Mouse (Mus musculus): Measurements from ENCODE around the gene Fam172a.
"Not testable (repeated sequence)": the region's sequence is repeated elsewhere in the genome, so short reads cannot be mapped to it uniquely, and the experiment has no call there.

The Fam172a gene

DNA sequence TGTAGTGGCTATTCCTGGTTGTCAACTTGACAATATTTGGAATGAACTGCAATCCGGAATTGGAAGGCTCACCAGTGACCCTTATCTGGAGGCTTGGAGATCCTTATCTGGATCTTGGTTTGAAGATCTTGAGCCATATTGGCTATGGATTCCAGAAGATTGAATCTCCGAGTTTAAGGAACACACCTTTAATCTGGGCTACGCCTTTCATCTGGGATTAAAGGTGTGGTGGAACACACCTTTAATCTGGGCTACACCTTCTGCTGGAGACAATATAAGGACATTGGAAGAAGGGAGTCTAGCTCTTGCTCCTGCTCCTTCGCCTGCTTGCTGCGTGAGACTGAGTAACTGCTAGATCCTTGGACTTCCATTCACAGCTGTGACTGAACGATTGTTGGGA is at the start of gene Fam172a:
TSS of gene Fam172a (plus strand) at position 301 of the 400 bp plus-strand sequence.
- DNase-seq (ENCODE audit: low spot score): not testable (repeated sequence)

GRCm38 (mm10) chr13:77688651-77689050 is 13.2 kb upstream of the Fam172a start:
- no peak for DNase-seq (ENCODE audit: low spot score)

DNA sequence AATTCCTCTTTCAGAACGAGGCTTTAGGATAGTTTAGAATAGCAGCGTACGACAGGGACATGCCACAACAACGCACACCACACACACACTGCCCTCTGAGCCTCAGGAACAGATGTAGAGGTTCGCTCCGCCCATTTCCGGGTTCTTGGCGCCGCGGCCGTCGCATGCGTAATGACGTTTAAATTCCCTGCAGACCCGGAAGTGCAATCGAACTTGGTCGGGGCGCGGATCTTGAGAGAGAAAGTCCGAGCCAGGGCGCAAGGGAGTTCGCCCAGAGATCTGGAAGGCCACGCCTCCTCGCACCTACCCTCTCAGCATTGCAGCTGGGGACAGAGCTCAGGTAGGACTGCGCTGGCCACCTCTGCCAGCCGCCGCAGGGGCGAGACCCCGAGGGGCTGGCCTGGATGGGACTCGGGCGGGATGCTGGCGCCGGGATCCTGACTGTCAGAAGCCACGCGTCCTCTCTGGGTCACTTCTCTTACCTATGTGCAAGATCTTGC is 6.7 kb downstream of the Fam172a start:
- peak; percentile 71 for DNase-seq (ENCODE audit: low spot score)

- DNase-seq (ENCODE audit: low spot score): no peak
Measured at GRCm38 (mm10) chr13:77717499-77717898, 15.7 kb downstream of the Fam172a start.

DNA sequence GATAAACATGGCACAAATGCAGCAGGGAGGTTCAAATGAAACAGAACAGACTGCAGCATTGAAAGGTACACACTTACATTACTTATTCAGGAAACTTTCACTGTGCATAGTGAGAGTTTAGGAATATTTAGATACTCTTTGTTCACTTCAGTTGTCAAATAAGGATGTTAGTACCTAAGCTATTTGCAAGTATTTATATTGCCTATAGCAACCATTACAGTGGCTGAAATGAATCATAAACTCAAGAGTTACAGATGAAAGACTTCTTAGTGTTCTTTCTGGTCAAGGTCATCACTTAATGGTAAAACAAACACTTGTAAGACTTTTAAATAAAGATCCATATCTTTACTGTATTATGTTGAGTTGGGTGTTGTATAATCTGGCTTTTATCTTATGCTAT is 41.0 kb downstream of the Fam172a start:
- no peak for DNase-seq (ENCODE audit: low spot score)

GRCm38 (mm10) chr13:77777606-77778005 is 75.8 kb downstream of the Fam172a start:
- DNase-seq (ENCODE audit: low spot score): no peak

- not testable (repeated sequence) for DNase-seq (ENCODE audit: low spot score)
Measured at GRCm38 (mm10) chr13:77807341-77807740, 105.5 kb downstream of the Fam172a start.

DNA sequence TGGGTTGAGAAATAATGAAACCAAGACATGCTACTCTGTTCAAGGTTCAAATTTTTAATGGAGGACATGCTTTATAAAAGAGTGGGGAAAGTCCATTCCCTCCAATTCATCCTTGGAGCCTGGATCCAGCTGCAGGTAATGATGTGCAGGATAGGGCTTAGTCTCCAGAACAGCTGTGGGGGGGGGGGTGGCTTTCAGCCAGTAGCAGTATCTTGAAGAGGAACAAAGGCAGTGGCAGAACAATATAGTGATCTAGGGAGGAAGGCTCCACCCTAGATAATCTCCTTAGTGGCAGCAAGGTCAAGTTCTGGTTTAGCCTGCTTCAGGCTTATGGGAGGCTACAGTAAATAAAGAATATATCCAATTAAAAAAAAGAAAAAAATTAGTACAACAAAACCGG is 108.6 kb downstream of the Fam172a start:
- DNase-seq (ENCODE audit: low spot score): no peak

DNA sequence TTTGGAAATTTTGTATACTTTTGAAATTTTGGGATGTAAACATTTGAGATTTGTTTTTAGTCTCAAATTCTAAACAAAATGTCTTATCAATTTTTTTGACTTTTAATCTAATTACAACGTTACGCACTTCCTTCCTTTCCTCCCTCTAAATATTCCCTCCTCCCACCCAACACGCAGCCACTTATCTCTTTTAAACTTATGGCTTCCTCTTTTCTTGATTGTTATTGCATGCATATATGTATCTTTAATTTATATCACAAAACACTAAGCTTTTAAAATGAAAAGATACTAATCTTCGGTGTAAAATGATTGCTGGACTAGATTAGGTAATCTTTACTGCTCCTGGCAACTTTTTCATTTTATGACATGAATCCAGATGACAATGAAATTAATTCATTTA is 124.3 kb downstream of the Fam172a start:
- no peak for DNase-seq (ENCODE audit: low spot score)

GRCm38 (mm10) chr13:77843017-77843654 is 141.3 kb downstream of the Fam172a start:
- no peak for DNase-seq (ENCODE audit: low spot score)

GRCm38 (mm10) chr13:77848868-77849267 is 147.0 kb downstream of the Fam172a start:
- no peak for DNase-seq (ENCODE audit: low spot score)

- no peak for DNase-seq (ENCODE audit: low spot score)
Measured at GRCm38 (mm10) chr13:77864804-77865203, 163.0 kb downstream of the Fam172a start.

DNA sequence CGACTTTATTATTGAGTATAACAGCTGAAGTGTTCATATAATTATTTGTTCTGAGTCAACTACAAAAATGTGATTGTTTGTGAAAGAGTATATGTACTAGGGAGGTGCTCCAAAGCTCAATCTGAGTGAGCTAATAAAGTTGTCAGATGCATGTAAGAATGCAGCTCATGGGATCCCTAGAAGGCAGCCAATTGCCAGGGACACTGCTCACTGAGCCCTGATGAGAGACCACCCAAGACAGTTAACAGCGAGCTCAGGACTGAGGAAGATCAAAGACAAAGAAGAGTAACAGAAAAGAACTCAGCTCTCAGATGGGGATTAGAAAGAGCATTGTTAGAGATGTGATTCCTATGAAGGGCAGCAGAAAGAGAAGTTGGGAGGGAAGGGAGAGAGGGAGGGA is 166.5 kb downstream of the Fam172a start:
- DNase-seq (ENCODE audit: low spot score): no peak

DNA sequence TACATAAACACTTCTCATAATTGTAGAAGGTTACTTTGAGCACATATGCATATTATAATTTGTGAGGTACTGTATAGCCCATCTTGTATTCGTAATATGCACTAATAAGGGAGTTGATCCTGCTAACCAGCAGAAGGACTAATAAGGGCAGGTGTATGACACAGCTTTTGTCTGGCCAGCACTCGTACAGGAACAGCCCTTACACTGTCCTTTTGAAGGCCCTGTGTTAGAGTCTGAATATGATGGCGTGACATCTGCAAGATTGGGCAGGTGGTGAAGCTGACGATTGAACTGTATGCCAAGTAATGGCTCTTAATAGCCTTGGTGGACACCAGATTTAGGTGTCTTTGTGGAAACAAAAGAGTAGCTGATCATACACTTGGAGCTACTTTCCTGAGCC is 176.3 kb downstream of the Fam172a start:
- no peak for DNase-seq (ENCODE audit: low spot score)

DNA sequence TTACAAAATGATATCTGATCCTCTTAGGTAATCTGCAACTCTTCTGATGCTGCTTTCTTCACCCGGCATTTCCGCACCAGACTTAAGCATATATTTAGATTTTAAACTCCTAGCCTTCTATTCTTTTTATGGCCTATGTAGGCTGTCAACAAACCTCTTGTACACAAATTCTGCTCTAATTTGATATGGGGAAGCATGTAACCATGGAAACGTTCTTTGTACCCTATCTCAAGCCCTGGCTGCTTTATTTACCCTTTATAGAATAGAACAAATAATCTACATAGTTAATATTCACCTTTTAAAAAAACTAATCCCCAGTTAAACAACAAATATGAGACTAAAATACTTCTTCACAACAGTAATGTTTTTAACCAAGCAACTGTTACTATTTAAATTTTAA is 176.7 kb downstream of the Fam172a start:
- no peak for DNase-seq (ENCODE audit: low spot score)

- DNase-seq (ENCODE audit: low spot score): no peak
Measured at GRCm38 (mm10) chr13:77897619-77898018, 195.8 kb downstream of the Fam172a start.

DNA sequence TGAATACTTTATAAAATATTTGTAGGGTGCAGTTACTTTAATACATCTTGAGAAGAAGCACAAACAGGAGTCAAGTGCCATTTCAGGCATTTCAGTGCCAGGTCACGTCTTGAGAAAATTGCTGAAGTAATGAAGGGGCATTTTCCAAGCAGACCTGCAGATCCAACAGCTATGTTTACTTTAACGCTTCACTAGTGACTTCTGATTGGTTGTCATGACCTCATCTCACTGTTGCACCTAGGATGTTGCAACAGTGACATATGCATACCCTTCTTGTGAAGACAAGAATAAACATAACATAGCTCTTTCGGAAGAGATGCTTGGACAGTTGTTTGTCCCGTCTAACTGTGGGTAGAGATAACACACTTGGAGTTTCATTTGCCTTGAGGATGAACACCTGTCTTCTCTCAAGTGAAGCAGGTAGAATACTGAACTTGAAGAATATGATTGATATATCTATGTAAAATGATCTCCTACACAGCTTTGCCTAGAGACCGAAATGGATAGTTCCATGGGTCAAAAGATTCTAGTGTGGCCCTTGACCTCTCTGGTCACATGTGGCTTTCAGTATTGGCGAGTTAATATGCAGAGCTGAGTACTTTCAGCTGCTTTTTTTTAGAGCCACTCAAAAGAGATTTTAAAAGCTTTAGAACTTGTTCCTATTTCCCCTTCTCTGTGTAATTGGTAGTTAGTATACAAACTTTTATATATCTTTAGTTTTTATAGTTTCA is 196.4 kb downstream of the Fam172a start:
- no peak for DNase-seq (ENCODE audit: low spot score)

DNA sequence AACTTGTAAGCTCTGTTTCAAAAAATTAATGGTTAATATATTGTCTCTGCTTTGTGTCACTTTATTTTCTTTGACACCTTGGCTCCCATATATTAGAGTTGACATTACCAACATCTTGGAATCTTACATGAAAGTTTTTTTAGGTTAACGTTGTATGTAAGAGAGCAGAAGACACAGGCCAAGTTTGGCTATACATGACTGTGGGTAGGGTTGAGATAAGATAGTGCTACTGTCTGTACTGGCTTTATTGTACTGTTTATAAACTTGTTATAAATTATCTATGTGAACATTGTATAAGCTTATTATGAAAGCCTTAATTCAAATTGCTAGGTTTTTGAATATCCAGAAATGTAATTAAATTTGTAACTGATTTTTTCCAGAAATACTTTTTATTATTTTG is 197.9 kb downstream of the Fam172a start:
- no peak for DNase-seq (ENCODE audit: low spot score)

- DNase-seq (ENCODE audit: low spot score): no peak
Measured at GRCm38 (mm10) chr13:77900843-77901242, 199.0 kb downstream of the Fam172a start.

- no peak for DNase-seq (ENCODE audit: low spot score)
Measured at GRCm38 (mm10) chr13:77909184-77909583, 207.4 kb downstream of the Fam172a start.

DNA sequence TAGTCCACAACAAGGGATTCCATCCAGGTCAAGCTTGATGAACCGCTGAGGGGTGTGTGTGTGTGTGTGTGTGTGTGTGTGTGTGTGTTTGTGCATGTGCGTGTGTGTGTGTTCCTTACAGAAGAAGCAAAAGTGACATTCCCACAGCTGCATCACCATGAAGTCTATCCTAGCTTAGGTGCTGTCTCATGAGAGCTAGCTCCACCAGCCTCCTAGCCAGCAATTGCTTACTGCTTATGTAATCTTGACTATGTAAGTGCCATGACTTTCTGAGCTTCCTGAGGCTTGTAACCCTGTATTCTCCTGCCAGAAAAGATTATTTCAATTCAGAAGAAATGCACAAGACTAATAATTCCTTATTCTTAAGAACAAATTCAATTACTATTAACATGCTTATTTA is 221.0 kb downstream of the Fam172a start:
- no peak for DNase-seq (ENCODE audit: low spot score)

- DNase-seq (ENCODE audit: low spot score): no peak
Measured at GRCm38 (mm10) chr13:77957611-77958010, 255.8 kb downstream of the Fam172a start.

GRCm38 (mm10) chr13:77959493-77960272 is 257.9 kb downstream of the Fam172a start:
- DNase-seq (ENCODE audit: low spot score): no peak

Measured in urinary bladder, postnatal 10 days (tissue).